Mouse (Mus musculus) thymus, postnatal 25 days (tissue): Measurements from ENCODE around the gene Mfsd11.
"Not testable (repeated sequence)": the region's sequence is repeated elsewhere in the genome, so short reads cannot be mapped to it uniquely, and the experiment has no call there.

Source experiments
- DNase-seq: peaks from one replicate; pipeline ENCODE4 v3.0.0; 2022

Mfsd11 gene

DNA sequence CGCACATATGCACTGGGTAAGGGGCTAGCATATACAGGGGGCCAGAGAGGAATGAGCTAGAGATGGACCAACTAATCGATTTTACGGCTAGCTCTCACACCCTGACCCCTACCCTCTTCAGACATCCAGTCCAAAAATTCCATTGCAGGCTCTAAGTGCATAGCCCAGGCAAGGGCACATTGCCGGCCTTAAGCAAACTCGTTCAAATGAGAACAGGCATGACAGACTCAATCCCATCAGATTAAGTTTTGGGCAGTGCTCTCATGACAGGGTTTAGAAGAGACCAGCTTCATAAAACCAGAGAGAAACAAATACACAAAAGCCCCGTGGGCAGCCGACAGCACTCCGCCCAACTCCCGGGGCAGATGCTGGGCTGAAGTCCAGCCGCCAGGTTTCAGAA, 30.0 kb upstream of the Mfsd11 start:
- DNase-seq = no peak

DNA sequence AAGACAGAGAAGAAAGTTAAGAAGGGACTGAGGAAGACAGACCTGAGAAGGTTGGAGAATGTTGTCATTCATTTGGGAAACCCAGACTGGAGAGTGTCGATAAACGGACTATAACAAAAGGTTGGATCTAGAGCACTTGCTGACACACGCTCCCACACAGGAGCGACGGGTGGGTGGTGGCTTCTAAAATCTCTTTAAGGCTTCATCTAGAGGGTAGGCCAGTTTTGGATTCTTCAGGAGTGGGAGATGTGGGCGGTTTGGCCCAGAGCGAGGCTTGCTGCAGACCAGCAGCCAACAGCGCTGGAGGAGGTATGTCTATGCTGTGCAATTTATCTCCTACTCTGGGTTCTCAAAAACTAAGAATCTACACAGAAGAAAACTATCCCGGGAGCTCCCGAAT, 29.6 kb upstream of the Mfsd11 start:
- no peak for DNase-seq

DNA sequence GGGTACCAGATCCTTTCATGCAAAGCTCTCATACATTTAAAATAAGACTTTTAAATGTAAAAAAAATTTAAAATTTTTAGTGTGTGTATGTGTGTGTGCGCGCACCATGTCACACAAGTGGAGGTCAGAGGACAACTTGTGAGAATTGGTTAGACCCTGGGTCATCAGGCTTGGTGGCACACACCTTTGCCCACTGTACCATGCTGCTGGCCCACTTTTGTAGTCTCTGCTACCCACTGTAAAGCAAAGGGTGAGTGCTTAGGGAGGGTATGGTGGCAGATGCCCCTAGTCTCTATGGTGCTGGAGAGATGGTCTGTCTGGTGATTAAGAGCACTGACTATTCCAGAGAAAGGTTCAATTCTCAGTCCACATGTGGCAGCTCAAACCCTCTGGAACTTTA, 29.0 kb upstream of the Mfsd11 start:
- no peak for DNase-seq

DNA sequence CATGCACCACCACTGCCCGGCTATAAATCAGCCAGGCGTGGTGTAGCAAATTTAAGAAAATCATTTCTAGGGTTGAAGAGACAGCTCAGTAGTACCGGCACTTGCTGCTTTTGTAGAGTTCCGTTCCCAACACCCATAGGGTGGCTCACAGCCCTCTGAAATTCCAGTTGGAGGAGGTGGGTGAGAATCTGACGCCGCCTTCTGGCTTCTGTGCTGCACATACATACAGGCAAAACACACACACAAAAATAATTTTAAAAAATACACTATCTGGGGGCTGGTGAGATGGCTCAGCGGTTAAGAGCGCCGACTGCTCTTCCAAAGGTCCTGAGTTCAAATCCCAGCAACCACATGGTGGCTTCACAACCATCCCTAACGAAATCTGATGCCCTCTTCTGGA, 28.4 kb upstream of the Mfsd11 start:
- not testable (repeated sequence) for DNase-seq

DNA sequence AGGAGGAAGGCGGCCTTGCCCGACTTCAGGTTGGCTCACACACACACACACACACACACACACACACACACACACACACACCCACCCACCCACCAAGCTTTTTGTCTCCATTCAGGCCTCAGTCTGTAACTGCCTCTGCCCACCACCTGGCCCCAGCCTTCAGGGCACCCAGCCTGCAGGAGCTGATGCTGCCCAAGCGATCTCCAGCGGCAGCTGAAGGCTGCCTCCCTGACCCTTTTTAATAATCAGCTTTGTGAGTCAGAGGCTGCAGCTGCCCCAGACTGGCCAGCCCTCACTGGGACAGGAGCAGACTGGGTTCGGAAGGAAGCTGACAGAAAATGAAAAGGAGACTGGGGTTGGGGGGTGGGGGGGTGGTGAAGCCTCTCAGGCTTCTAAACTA, 27.0 kb upstream of the Mfsd11 start:
- DNase-seq = no peak

DNA sequence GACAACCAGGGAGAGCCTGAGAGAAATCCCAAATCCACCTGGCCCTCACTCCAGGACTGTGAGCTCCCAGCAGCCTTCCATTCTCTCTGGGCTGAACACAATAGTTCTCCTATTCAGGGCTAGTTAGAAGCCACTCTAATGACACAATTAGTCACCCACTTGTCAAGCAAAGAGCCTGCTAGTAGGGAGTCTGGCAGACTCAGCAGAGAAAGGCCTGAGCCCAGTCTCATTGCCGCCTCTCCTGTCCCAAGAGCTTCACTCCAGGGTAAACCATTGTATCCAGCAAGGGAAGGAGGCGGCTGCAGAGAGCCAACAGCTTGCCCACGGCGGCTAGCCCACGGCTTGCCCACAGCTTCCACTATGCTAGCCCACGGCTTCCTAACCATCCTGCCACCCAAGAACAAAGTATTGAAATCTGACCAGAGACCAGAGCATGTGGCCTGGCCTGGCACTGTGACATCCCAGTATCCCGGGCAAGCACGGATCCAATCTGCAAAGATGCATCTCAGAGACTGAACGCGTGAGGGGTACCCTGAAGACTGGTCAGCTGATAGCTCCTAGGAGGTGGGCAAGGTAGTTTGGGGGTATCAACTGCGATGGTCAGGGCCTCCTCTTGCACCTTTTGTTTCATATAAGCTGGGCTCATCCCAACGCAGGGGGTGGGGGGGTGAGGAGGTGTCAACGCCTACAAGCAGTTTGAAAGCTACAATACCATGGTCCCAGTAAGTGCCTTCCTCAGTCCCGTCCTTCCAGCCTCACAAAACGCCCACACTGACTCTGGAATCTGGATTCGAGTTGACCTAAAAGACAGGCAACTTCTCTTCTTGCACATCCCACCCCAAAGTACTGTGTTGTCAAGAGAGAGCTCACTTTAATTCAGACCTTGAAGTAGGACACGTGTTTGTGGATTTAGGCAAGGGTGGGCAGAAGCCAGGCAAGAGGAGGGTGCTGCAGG, 25.4 kb upstream of the Mfsd11 start:
- DNase-seq = no peak

DNA sequence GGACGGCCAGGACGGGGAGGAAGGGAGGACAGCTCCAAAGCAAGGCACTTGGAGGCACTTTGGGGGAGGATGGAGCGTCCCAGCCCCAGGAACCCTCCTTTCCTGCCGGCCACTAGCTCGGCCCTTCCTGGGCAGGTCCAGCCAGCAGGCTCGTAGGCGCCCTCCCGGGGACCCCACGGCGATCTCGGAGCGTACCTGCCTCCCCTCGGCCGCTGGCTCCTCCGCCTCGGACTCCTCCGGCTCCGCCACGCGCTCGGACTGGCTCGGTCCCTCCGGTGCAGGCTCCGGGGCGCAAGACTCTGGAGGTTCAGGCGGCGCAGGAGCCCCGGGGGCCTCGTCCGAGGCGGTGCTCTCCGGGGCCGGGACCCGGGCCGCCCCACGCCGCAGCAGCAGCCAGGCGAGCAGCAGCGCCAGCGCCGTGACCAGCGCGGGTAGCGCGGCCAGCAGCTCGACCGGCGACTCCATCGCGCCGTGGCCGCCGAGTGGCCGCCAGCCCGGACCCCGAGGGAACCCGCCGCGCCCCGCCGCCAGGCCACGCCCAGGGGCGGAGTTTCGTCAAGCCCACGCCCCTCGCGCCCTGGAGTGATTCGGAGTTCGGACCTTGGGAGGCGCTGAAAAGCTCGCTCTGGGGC, 24.6 kb upstream of the Mfsd11 start, which contains the start of gene Mxra7:
Mxra7 (minus strand) TSS at position 513 of the 632 bp plus-strand sequence.
- peak; percentile 61 for DNase-seq

DNA sequence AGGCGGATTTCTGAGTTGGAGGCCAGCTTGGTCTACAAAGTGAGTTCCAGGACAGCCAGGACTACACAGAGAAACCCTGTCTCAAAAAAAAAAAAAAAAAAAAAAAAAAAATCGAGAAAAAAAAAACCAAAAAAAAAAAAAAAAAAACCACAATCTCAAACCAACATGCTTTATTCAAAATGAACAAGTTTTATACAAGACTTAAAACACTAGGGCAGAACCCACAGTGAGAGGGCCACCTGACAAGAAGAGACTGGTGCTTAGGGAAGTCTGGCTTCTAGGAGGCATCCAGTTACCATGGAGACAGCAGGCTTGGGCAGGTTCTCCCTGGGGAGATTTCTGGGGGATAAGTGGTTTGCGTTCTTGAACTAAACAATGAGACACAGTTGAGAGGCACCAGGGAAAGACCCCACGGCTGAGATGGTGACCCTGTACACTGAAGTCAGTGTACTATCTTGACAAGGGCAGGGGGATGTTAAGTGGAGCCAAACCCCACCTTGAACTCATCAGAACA, 20.0 kb upstream of the Mfsd11 start:
- peak; percentile 23 for DNase-seq

DNA sequence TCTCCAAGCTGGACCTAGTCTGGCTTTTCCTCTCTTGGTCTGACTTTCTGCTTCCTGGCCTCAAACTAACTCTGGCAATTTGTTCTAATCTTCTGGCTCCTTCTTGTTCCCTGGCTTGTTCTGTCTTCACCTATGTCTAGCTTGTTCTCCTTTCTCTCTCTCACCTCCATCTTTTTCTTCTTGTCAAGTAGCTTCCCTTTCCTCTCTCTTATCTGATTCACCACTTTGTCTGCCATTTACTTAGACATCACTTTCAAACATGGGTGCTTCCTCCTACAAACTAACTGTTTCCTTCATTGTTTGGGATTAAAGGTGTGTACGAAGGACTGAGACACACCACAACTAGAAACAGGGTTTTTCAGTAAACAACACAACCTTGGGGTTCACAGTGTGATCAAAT, 17.3 kb upstream of the Mfsd11 start:
- DNase-seq = no peak

DNA sequence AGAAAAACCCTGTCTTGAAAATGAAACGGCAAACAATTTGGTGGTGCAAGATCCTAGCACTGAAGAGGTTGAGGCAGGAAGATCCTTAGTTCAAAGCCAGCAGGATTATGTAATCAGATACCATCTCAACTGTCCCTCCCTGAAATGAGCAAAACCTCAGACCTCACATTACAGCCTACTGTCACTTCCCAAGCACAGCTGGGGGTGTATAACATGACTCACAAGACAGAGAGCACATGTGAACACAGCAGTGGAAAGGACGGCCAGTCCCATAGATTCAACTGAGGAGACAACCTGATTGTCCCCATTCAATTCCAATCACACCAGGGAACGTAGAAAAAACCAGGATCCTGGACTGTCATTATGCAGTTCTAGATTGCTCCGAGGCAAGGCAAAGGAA, 16.0 kb upstream of the Mfsd11 start:
- no peak for DNase-seq

DNA sequence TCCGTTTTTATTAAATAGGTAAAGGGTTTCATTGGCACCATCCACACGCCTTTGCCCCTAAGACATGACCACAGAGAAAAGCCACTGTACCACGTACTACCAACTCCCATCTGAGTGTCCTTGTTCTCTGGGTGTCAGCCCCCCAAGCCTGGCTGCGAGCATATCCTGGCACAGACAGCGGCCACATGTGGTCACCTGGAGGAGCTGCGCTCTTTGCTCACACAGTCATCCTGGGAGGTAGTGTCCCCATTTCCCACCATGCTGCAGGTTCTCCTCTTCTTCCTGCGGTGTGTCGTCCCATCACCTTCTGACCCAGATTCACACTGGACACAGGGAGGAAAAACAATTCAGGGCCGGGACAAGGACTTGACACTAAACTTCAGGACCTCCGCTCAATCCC, 14.8 kb upstream of the Mfsd11 start:
- DNase-seq = no peak

DNA sequence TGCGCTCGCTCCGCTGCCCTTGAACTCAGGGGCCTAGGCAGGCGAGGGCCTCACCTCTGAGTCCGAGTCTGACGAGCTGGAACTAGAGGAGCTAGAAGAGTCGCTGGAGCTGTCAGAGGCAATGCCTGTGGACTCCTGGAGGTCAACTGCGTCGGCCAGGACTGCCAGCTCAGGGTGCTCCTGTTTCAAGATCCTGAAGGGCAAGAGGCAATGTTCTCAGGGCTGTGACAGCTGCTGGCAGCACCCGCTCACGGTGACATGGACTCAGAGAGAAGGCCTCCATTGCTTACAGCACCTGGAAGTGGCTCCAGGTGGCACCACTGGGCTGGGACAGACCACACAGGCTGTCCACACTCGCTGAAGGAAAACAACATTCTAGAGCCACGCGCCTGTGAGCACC, 13.3 kb upstream of the Mfsd11 start:
- DNase-seq = no peak

DNA sequence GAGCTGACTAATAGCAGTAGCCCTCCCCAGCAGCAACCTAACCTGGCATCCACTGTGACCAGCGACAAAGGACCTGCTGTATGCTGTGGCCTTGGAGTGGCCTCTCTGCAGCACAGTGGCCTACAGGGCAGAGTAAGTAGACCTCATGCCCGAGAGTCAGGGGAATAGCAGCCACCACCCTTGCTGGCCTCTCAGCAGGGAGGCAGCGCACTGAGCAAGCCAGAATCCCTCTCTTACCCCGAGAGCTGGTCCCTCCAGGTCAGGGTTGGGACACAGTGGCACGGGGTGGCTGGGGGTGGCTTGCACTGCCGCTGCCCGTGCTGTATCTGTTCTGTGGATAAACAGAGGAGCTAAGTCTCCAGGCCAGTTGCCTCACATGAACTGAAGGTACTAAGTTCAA, 12.6 kb upstream of the Mfsd11 start:
- no peak for DNase-seq

DNA sequence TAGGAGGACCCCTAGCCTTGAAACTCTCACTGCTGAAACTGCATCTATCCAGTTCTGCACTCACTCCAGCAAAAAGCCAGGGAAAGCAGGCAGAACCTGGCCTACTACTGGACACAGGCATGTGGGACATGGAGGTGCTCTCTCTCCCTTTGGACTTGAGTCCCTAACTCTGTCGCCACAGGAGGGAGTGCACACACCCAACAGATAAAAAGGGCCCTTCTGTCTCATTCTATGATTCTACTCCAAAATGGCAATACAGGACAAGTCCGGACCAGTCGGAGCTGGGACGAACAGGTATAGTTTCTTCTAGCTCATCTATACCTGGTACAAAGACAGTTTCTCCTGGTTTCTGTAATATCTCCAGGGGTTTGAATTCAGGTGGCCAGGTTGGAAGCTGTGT, 11.5 kb upstream of the Mfsd11 start:
- DNase-seq = no peak

DNA sequence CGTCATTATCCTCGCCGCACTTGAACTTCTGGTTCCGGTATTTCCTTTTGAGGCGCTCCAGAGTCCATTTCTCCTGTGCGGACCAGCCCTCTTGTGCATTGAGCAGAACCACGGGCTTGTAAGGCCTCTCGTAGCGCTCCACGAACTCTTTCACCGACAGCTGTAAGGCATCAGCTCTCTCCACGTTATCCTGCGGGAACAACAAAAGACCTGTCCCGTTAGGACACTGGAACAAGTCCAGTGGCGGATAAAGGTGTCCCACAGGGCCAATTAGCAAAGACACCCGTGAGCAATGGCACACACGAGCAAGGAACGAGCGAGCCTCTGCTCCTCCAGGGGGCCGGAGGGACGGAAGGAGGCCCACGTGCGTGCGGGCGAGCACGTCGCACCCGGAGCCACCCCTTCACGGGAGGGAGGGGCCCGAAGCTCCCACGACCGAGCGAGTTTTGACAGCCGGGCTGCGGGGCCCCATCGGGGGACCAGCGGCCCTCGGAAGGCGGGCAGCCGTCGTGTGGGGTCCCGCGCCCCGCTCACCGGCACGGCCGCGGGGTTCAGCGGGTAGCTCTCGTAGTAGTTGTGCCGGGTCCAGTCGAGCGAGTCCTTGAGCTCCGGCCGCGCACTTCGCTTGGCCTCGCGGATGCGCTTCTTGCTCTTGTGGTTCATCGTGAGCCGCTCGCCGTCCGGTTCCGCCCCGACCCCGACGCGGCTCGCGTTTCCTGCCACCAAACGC, 9.5 kb upstream of the Mfsd11 start:
- DNase-seq = peak; percentile 77

DNA sequence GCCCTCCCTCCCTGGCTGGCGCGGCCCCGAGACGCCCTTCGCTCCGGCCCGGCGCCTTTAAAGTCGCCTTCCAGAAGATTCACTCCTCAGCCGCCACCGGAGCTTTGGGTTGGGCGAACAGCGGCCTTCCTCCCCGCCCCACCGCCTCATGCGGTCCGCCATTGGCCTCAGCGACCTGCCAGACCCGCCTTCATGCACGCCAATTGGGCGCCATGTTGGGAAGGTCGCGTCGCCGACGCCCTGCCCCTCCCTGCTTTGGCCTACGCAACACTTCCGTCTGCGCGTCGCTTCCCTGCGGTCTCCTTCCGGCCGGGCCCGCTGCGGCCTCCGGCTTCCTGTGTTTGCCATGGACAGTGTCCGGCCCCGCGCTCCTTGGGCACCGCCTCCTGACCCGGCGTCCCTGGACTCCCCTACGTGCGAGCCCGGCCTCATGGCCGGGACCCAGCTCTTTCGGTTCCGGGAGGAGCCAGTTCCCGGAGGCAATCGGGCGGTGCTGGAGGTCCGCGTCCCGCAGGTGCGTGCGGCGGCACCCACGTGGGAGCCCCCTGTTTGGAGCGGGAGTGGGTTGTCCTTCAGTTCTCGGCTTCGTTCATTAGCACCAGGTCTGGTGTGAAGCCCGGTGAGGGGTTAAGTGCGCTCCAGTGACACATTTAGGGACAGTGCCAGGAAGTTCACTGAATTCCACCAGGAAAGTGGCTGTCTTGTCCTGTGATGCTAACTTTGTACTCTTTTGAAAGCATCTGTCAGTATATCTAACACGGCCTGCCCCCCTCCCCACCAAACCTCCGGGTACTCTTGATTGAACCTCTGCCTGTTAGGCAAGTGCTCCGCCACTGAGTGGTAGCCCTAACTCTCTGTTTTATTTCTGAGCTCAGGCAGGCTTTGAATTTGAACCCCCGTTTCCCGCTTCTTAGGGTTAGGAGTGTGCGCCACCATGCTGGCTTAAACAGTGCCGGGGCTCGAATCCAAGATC, 8.7 kb upstream of the Mfsd11 start, which contains the start of the genes Mettl23 and Jmjd6:
Mettl23 (plus strand) TSS at position 18 of the 973 bp plus-strand sequence.
Jmjd6 (minus strand) TSS at position 189 of the 973 bp plus-strand sequence.
- DNase-seq = peak; percentile 96

DNA sequence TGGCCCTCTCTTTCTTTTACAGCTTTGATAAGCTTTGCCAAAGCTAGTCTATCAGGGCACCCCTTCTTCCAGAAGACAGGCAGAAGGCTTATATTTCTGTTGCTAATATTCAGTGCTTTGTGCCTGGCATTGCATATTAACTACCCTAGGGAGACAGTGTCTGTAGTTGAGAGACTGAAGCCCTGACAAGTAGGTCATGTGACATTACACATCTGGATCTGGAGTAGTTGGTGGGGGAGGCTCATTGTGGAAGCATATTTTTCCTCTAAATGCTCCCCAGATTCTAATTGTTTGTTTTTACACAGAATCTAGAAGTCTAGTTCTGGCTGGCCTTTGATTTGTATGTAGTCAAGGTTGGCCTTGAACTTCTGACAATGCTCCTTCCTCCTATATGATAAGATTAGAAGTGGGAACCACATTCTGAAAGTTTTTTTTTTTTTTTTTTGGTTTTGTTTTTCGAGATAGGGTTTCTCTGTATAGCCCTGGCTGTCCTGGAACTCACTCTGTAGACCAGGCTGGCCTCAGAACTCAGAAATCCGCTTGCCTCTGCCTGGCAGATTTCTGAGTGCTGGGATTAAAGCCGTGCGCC, 5.6 kb upstream of the Mfsd11 start:
- no peak for DNase-seq

DNA sequence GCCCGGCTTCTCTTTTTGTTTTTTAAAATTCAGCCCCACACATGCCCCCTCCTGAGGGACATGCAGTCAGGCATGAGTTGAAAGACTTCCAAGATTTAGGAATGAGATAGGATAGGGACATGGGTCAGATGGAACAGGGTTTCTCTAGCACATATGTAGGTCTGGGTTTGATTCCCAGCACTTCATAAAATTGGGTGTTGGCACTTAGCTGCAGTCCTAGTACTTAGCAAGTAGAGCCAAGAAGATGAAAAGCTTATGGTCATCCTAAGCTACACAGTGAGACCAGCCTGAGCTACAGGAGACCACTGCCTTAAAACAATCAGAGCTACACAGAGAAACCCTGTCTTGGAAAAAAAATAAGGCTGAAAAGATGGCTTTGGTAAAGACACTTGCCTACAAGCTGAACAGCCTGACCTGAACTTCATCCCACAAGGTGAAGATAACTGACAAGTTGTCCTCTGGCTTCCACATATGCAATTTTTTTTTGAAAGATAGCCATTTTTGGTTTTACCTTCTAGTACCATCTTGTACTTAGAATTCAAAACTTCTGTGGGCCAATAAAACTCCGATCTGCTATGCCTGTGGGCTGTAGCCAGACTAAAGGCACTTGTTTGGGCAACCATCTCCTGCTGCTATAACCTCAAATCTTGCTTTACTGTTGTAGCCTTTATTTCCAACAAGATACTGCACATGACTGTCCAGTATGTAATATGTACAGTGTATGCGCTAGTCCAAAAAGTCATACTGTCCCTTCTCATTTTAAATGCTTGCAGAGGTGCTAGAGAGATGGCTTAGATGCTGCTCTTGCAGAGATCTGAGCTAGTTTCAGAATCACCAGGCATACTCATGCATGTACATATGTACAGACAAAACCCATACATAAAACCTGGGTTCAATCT, 4.8 kb upstream of the Mfsd11 start:
- DNase-seq = no peak

DNA sequence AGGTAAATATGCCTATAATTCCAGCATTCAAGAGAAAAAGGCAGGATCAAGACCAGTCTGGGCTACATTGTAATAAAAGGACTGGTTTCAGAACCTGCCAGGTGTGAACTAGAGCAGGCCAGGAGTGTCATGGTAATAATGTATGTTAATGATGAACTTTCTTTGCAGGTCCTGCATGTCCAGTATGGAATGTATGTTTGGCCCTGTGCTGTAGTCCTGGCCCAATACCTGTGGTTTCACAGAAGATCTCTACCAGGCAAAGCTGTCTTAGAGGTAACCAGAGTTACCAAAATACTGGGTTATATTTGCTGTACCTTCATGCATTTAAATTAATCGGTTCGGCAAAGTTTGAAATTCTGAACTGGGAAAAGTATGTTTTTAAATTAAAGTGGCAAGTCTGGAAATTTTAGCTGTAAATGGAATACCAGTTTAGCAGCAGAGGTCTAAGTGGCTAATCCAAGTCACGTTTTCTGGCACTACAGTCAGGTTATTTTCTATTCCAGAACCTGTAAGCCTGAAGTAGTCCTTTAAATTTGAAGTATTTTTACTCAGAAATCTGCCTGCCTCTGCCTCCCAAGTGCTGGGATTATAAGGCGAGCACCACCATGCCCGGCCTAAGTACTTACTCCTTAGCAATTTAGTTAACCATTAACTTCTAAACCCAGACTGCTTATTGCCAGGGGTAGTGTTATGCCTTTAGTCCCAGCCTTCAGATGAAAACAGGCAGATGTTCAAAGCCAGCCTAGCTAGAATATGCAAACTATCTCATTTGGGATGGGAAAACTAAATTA, 4.0 kb upstream of the Mfsd11 start:
- DNase-seq = no peak

DNA sequence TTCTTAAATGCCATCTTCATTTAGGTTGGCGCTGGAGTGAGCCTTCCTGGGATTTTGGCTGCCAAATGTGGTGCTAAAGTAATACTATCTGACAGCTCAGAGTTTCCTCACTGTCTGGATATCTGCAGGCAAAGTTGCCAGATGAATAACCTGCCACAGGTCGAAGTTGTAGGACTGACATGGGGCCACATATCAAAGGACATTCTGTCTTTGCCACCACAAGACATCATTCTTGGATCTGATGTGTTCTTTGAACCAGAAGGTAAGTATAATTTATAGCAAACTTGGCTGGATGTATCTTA, 3.4 kb upstream of the Mfsd11 start:
- DNase-seq = not testable (repeated sequence)
